Mouse (Mus musculus) megakaryocyte-erythroid progenitor cell, adult 5-6 weeks (primary cell): ENCODE measurements around the gene Ank3. TPM values are rescaled to one million over a fixed set of nuclear protein-coding genes. Genes with fewer than 3 reads are reported as not detected.

Source experiments
- ATAC-seq: replicated peaks from 2 replicates; pipeline ENCODE4 v1.8.0; 2016; ENCODE audit warnings: mild to moderate bottlenecking, inconsistent platforms; ENCODE audit not compliant: severe bottlenecking, poor library complexity, low FRiP score, low TSS enrichment
- total RNA-seq, 2 experiments: library from RNA; stranded (forward) in 1 of 2; stranded (reverse) in 1 of 2; fragments of 200-1000, 215-1000 nt in 1 of 2; fragments of >200 nt in 1 of 2; fragmentation: Nextera tagmentation in 1 of 2; gene quantifications; 2 replicates each; pipeline ENCODE4 v1.2.3; 2014 to 2017

Ank3 gene
- total RNA-seq, 2 experiments from 2014 or later: 0.09 TPM; not detected in 1

- no peak for ATAC-seq
Observed at GRCm38 (mm10) chr10:69690131-69690960, 291.8 kb downstream of the Ank3 start.

- ATAC-seq: no peak
Observed at GRCm38 (mm10) chr10:69690961-69691451, 292.4 kb downstream of the Ank3 start.

- ATAC-seq: no peak
Observed at GRCm38 (mm10) chr10:69696019-69696418, 297.4 kb downstream of the Ank3 start.

- ATAC-seq: no peak
Observed at GRCm38 (mm10) chr10:69698699-69699098, 300.1 kb downstream of the Ank3 start.

- no peak for ATAC-seq
Observed at GRCm38 (mm10) chr10:69701226-69701625, 302.7 kb downstream of the Ank3 start.

GRCm38 (mm10) chr10:69705806-69706768, 307.5 kb downstream of the Ank3 start:
- ATAC-seq: no peak

GRCm38 (mm10) chr10:69706851-69707788, 308.5 kb downstream of the Ank3 start:
- ATAC-seq: no peak

- no peak for ATAC-seq
Observed at GRCm38 (mm10) chr10:69707844-69708550, 309.4 kb downstream of the Ank3 start.

- no peak for ATAC-seq
Observed at GRCm38 (mm10) chr10:69709631-69710030, 311.1 kb downstream of the Ank3 start.

- ATAC-seq: no peak
Observed at GRCm38 (mm10) chr10:69710802-69711201, 312.2 kb downstream of the Ank3 start.

GRCm38 (mm10) chr10:69716907-69717306, 318.3 kb downstream of the Ank3 start:
- ATAC-seq: no peak

GRCm38 (mm10) chr10:69719421-69719820, 320.8 kb downstream of the Ank3 start:
- no peak for ATAC-seq

- no peak for ATAC-seq
Observed at GRCm38 (mm10) chr10:69719901-69720415, 321.4 kb downstream of the Ank3 start.

GRCm38 (mm10) chr10:69720452-69720851, 321.9 kb downstream of the Ank3 start:
- ATAC-seq: no peak

GRCm38 (mm10) chr10:69720899-69721490, 322.4 kb downstream of the Ank3 start:
- ATAC-seq: no peak

- ATAC-seq: no peak
Observed at GRCm38 (mm10) chr10:69724159-69724558, 325.6 kb downstream of the Ank3 start.

GRCm38 (mm10) chr10:69725078-69725477, 326.5 kb downstream of the Ank3 start:
- no peak for ATAC-seq

GRCm38 (mm10) chr10:69726265-69726664, 327.7 kb downstream of the Ank3 start:
- no peak for ATAC-seq
